ENCODE assay signal across 14 mouse cellular contexts in the genomic region with DNA sequence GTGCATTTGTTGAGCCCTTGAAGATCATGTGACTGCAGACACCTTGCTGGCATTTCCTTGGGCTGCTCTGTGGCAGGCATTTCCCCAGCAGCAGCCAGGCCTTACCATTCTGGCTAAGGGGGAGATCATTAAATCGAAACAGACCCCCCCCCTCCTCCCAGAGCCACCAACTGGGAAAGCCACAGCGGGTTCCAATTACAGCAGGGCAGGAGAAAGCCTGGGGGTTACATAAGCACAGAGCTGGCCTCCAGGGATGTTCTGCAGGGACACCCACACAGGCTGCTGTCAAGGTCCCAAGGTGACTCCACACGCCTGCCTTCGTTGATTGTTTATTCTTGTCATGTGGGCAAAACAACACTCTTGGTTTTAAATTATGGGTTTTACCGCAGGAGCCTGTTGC. TPM values are rescaled to one million over a fixed set of nuclear protein-coding genes. Genes with fewer than 3 reads are reported as not detected.
DNase-seq lines count a peak whose midpoint lies in the region; ATAC-seq and TF ChIP-seq lines count a peak whose summit lies in the region.
"Had no signal": no experiment of that assay in that cellular context is flagged by ENCODE, and none has a peak within 500 bp of the region (broad histone marks: within the 10 kb centered on the region; RNA-seq: fewer than 3 reads in every experiment).

No protein-coding gene starts in this region.

- ATAC-seq in forebrain, embryonic 11.5 days (replicated peaks; ENCODE audit: low FRiP score), result no peak
- ATAC-seq in forebrain, postnatal 0 days, result no peak
- peak; percentile 33; the same call in 1 of the 2 replicates for ATAC-seq in kidney, embryonic 15.5 days (replicated peaks; ENCODE audit: low FRiP score)
- no peak for ATAC-seq in heart, embryonic 11.5 days (replicated peaks; ENCODE audit: insufficient number of reproducible peaks, low FRiP score, low TSS enrichment)
- 0 out of 2 replicates have a peak, but pooled peaks have one; percentile 22 for ATAC-seq in limb, embryonic 15.5 days (ENCODE audit: insufficient number of reproducible peaks, low FRiP score, low TSS enrichment, low read depth)

- no peak overlapping the region for H3K4me2 ChIP-seq in forebrain, embryonic 11.5 days (ENCODE audit: low read depth, low read length, severe bottlenecking)
- H3K4me2 ChIP-seq in forebrain, postnatal 0 days (ENCODE audit: low read depth), result no peak overlapping the region
- H3K4me2 ChIP-seq in kidney, embryonic 15.5 days, result no peak overlapping the region
- no peak overlapping the region for H3K4me2 ChIP-seq in heart, embryonic 11.5 days
- H3K4me2 ChIP-seq in limb, embryonic 15.5 days, result no peak overlapping the region
- H3K4me2 ChIP-seq: stomach, embryonic 15.5 days had no signal

- no peak overlapping the region for H3K4me3 ChIP-seq in forebrain, embryonic 11.5 days (ENCODE audit: low read depth, low read length)
- H3K4me3 ChIP-seq in forebrain, postnatal 0 days (ENCODE audit: low read depth, low read length), result no peak overlapping the region
- H3K4me3 ChIP-seq in kidney, embryonic 15.5 days (replicated peaks), result no peak overlapping the region
- H3K4me3 ChIP-seq in heart, embryonic 11.5 days (ENCODE audit: low read depth, low read length), result no peak overlapping the region
- H3K4me3 ChIP-seq in limb, embryonic 15.5 days, result no peak overlapping the region
- H3K4me3 ChIP-seq: forebrain, embryonic 10.5 days; stomach, embryonic 15.5 days had no signal

- no peak overlapping the region for H3K9ac ChIP-seq in forebrain, embryonic 11.5 days (ENCODE audit: low read length)
- no peak overlapping the region for H3K9ac ChIP-seq in forebrain, postnatal 0 days
- H3K9ac ChIP-seq in kidney, embryonic 15.5 days, result no peak overlapping the region
- 0 out of 2 replicates have a peak overlapping the region, but pooled peaks have one; percentile 17 for H3K9ac ChIP-seq in heart, embryonic 11.5 days (ENCODE audit: low read depth, low read length)
- H3K9ac ChIP-seq in limb, embryonic 15.5 days, result no peak overlapping the region
- H3K9ac ChIP-seq: stomach, embryonic 15.5 days had no signal

- H3K9me3 ChIP-seq in forebrain, embryonic 11.5 days (ENCODE audit: control insufficient read depth, low read length), result no peaks in the 10 kb centered on the region
- no peaks in the 10 kb centered on the region for H3K9me3 ChIP-seq in forebrain, postnatal 0 days (ENCODE audit: low read length)
- no peaks in the 10 kb centered on the region for H3K9me3 ChIP-seq in kidney, embryonic 15.5 days (replicated peaks)
- H3K9me3 ChIP-seq in heart, embryonic 11.5 days (replicated peaks; ENCODE audit: control insufficient read depth, low read length), result no peaks in the 10 kb centered on the region
- no peaks in the 10 kb centered on the region for H3K9me3 ChIP-seq in limb, embryonic 15.5 days
- H3K9me3 ChIP-seq: forebrain, embryonic 10.5 days; stomach, embryonic 15.5 days had no signal

- no peak for TF ChIP-seq CTCF in forebrain, postnatal 0 days (IDR thresholded peaks at IDR 0.05; ENCODE audit: low read depth)

- 41% methylated on average over 5 of the region's 5 CpGs for WGBS in forebrain, embryonic 11.5 days
- WGBS in forebrain, postnatal 0 days, result 40% methylated on average over 5 of the region's 5 CpGs
- 20% methylated on average over 5 of the region's 5 CpGs for WGBS in kidney, embryonic 15.5 days
- 24% methylated on average over 5 of the region's 5 CpGs for whole genome bisulfite sequencing in heart, embryonic 11.5 days (ENCODE audit: insufficient replicate concordance)
- WGBS in limb, embryonic 15.5 days, result 17% methylated on average over 5 of the region's 5 CpGs

- peak; percentile 43 for DNase-seq in forebrain, embryonic 11.5 days (ENCODE audit: low spot score)
- DNase-seq in forebrain, postnatal 0 days, result no peak
- DNase-seq in kidney, adult 11 months, result no peak
- DNase-seq in thymus, postnatal 36 days, result no peak
- DNase-seq in ovary, postnatal 36 days (ENCODE audit: low spot score), result no peak
- DNase-seq: lung, postnatal 36 days; right cerebral cortex, postnatal 4 days had no signal

- 0 out of 2 replicates have a peak, but pooled peaks cover 2% of the 10 kb centered on the region for H3K4me1 ChIP-seq in forebrain, embryonic 11.5 days (replicated peaks; ENCODE audit: control insufficient read depth, insufficient read depth, low read length)
- no peaks in the 10 kb centered on the region for H3K4me1 ChIP-seq in forebrain, postnatal 0 days (ENCODE audit: insufficient read depth)
- peaks cover 7% of the 10 kb centered on the region for H3K4me1 ChIP-seq in kidney, embryonic 15.5 days
- peaks cover 24% of the 10 kb centered on the region for H3K4me1 ChIP-seq in heart, embryonic 11.5 days (ENCODE audit: control insufficient read depth, insufficient read depth, low read length)
- peaks cover 12% of the 10 kb centered on the region for H3K4me1 ChIP-seq in limb, embryonic 15.5 days
- H3K4me1 ChIP-seq: stomach, embryonic 15.5 days had no signal

- H3K27me3 ChIP-seq in forebrain, embryonic 11.5 days (ENCODE audit: control insufficient read depth, insufficient read depth, low read length), result no peaks in the 10 kb centered on the region
- no peaks in the 10 kb centered on the region for H3K27me3 ChIP-seq in forebrain, postnatal 0 days (ENCODE audit: insufficient read depth, low read length)
- no peaks in the 10 kb centered on the region for H3K27me3 ChIP-seq in kidney, embryonic 15.5 days
- H3K27me3 ChIP-seq in heart, embryonic 11.5 days (ENCODE audit: control insufficient read depth, insufficient read depth, low read length), result no peaks in the 10 kb centered on the region
- no peaks in the 10 kb centered on the region for H3K27me3 ChIP-seq in limb, embryonic 15.5 days
- H3K27me3 ChIP-seq: stomach, embryonic 15.5 days had no signal

- H3K36me3 ChIP-seq in forebrain, embryonic 11.5 days (ENCODE audit: control insufficient read depth, insufficient read depth, low read length), result no peaks in the 10 kb centered on the region
- no peaks in the 10 kb centered on the region for H3K36me3 ChIP-seq in forebrain, postnatal 0 days (ENCODE audit: insufficient read depth)
- H3K36me3 ChIP-seq in kidney, embryonic 15.5 days, result no peaks in the 10 kb centered on the region
- H3K36me3 ChIP-seq in heart, embryonic 11.5 days (ENCODE audit: control insufficient read depth, insufficient read depth, low read length), result no peaks in the 10 kb centered on the region
- H3K36me3 ChIP-seq in limb, embryonic 15.5 days, result no peaks in the 10 kb centered on the region
- H3K36me3 ChIP-seq: forebrain, embryonic 10.5 days; stomach, embryonic 15.5 days had no signal

- no peak overlapping the region for H3K27ac ChIP-seq in forebrain, embryonic 11.5 days (ENCODE audit: low read depth, low read length)
- H3K27ac ChIP-seq in forebrain, postnatal 0 days (ENCODE audit: low read depth, low read length), result no peak overlapping the region
- H3K27ac ChIP-seq in kidney, embryonic 15.5 days, result no peak overlapping the region
- peak overlapping the region; percentile 81 for H3K27ac ChIP-seq in heart, embryonic 11.5 days (ENCODE audit: low read depth, low read length)
- no peak overlapping the region for H3K27ac ChIP-seq in limb, embryonic 15.5 days
- H3K27ac ChIP-seq: forebrain, embryonic 10.5 days; kidney, postnatal 0 days; stomach, embryonic 15.5 days had no signal

RNA-seq across cellular contexts. Expression of gene Sspn, which starts 26.6 kb away (rescaled TPM):
- 1.9 and 2.0 TPM in 2 replicates for polyA plus RNA-seq in forebrain, embryonic 11.5 days (2014; fragmentation: Nextera tagmentation; extraction: Ambion mirVana)
- 3.2 and 4.3 TPM in 2 replicates for total RNA-seq in forebrain, postnatal 0 days (2014; rRNA removed)
- polyA plus RNA-seq in forebrain, postnatal 0 days (2015; fragmentation: Nextera tagmentation; extraction: Ambion mirVana), result 2.8 and 4.8 TPM in 2 replicates
- polyA plus RNA-seq in kidney, embryonic 15.5 days (2015; fragmentation: Nextera tagmentation; extraction: Ambion mirVana), result 10.2 and 11.8 TPM in 2 replicates
- polyA plus RNA-seq in heart, embryonic 11.5 days (2014; fragmentation: Nextera tagmentation; extraction: Ambion mirVana), result 35.6 and 53.3 TPM in 2 replicates
- polyA plus RNA-seq in limb, embryonic 15.5 days (2015; fragmentation: Nextera tagmentation; extraction: Ambion mirVana), result 20.9 and 28.7 TPM in 2 replicates
- total RNA-seq: MEL had no signal

Comparison
In these comparisons a context has a peak if more than half of its experiments do, and no peak if none do; other contexts are left out.
1. ATAC-seq: peak in kidney, embryonic 15.5 days (single experiment) and limb, embryonic 15.5 days (single experiment); none in forebrain, embryonic 11.5 days (single experiment), forebrain, postnatal 0 days (single experiment) and heart, embryonic 11.5 days (single experiment).